Mouse (Mus musculus) ES-E14 (cell line): Measurements from ENCODE around the gene Thoc6.

Source experiments
- CHD2 ChIP-seq: IDR thresholded peaks from 2 replicates; pipeline ENCODE4 v1.6.1; 2014; ENCODE audit warnings: mild to moderate bottlenecking, low read depth, low read length, inconsistent platforms
- HCFC1 ChIP-seq: IDR thresholded peaks from 2 replicates; pipeline ENCODE4 v1.6.1; 2012; ENCODE audit warnings: low read length, inconsistent platforms, borderline replicate concordance; ENCODE audit not compliant: insufficient read depth
- MAFK ChIP-seq: IDR thresholded peaks from 2 replicates; pipeline ENCODE4 v1.6.1; 2014; ENCODE audit warnings: mild to moderate bottlenecking, low read depth, low read length, inconsistent platforms; ENCODE audit not compliant: insufficient read depth

DNA sequence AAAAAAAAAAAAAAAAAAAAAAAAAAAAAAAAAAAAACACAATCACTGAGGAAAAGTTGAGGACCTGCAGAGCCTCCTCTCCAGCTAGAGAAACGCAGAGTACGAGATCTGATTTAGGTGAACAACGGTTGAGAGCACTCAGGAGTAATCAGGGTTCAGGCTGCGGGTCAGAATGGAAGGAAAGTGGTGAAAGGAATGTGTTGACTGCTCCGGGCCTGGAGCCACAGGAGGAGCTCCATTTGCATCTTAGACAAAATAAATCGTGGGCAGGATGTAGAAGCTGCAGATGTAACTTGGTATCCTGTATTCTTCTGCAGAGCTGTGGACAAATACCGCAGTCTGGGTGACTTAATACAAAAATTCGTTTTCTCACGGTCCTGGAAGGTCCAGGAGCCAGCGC is 27.8 kb downstream of the Thoc6 start:
- no peak for TF ChIP-seq CHD2
- TF ChIP-seq HCFC1 = no peak
- no peak for TF ChIP-seq MAFK
